Mouse (Mus musculus) thymus, postnatal 4 days (tissue): ENCODE data around the gene Zfp449.

Source experiments
- DNase-seq: peaks from one replicate; pipeline ENCODE4 v3.0.0; 2021

Gene Zfp449

GRCm38 (mm10) chrX:56346176-56346931, at the start of gene Zfp449:
Zfp449 (plus strand) TSS chrX:56346400.
- peak; percentile 82 for DNase-seq

GRCm38 (mm10) chrX:56307597-56307996, 38.6 kb upstream of the Zfp449 start:
- DNase-seq = no peak

GRCm38 (mm10) chrX:56312813-56313212, 33.4 kb upstream of the Zfp449 start:
- no peak for DNase-seq

GRCm38 (mm10) chrX:56322096-56322495, 24.1 kb upstream of the Zfp449 start:
- no peak for DNase-seq

GRCm38 (mm10) chrX:56322731-56323130, 23.5 kb upstream of the Zfp449 start:
- DNase-seq = no peak

GRCm38 (mm10) chrX:56332046-56332445, 14.2 kb upstream of the Zfp449 start:
- no peak for DNase-seq

- DNase-seq = peak; percentile 15
Measured at GRCm38 (mm10) chrX:56340305-56340704, 5.9 kb upstream of the Zfp449 start.

GRCm38 (mm10) chrX:56342921-56343320, 3.3 kb upstream of the Zfp449 start:
- no peak for DNase-seq

- peak; percentile 6 for DNase-seq
Measured at GRCm38 (mm10) chrX:56346932-56347253, 693 bp downstream of the Zfp449 start.

GRCm38 (mm10) chrX:56374431-56375128, 28.4 kb downstream of the Zfp449 start, which contains the start of gene Smim10l2a:
Smim10l2a (plus strand) TSS chrX:56374586.
- peak; percentile 37 for DNase-seq

GRCm38 (mm10) chrX:56380852-56381251, 34.7 kb downstream of the Zfp449 start:
- DNase-seq = no peak

- no peak for DNase-seq
Measured at GRCm38 (mm10) chrX:56384142-56384541, 37.9 kb downstream of the Zfp449 start.

GRCm38 (mm10) chrX:56404646-56405045, 58.4 kb downstream of the Zfp449 start:
- no peak for DNase-seq

GRCm38 (mm10) chrX:56405482-56405881, 59.3 kb downstream of the Zfp449 start:
- no peak for DNase-seq

GRCm38 (mm10) chrX:56406128-56406527, 59.9 kb downstream of the Zfp449 start:
- DNase-seq = no peak
